Mouse (Mus musculus) C2C12 (cell line): ENCODE results near the gene Ctnna2. TPM values are rescaled to one million over a fixed set of nuclear protein-coding genes. Genes with fewer than 3 reads are reported as not detected.

Experiments used
- H3K27me3 ChIP-seq: one replicate; pipeline ENCODE4 v1.6.1; 2011; ENCODE audit not compliant: control insufficient read depth, insufficient read depth, insufficient read length
- H3K36me3 ChIP-seq: one replicate; pipeline ENCODE4 v1.6.1; 2011; ENCODE audit not compliant: control insufficient read depth, insufficient read depth
- H3K4me3 ChIP-seq: one replicate; pipeline ENCODE4 v1.5.1; 2011; ENCODE audit warnings: mild to moderate bottlenecking, control low read depth; ENCODE audit not compliant: poor library complexity, insufficient read depth, severe bottlenecking
- H3K79me2 ChIP-seq: one replicate; pipeline ENCODE4 v1.6.1; 2011; ENCODE audit not compliant: control insufficient read depth, insufficient read depth
- H3K79me3 ChIP-seq: one replicate; pipeline ENCODE4 v1.6.1; 2011; ENCODE audit warnings: low read depth, control low read depth
- H3ac ChIP-seq: one replicate; pipeline ENCODE3; 2011; ENCODE audit warnings: low read depth; ENCODE audit not compliant: control insufficient read depth, insufficient read length
- CEBPB ChIP-seq: IDR thresholded peaks from one replicate; pipeline ENCODE4 v1.6.1; 2011; ENCODE audit warnings: low read depth, mild to moderate bottlenecking, control low read depth, moderate library complexity
- CTCF ChIP-seq: IDR thresholded peaks from one replicate; pipeline ENCODE4 v1.5.1; 2011; ENCODE audit not compliant: control insufficient read depth, insufficient read depth, insufficient read length
- FOSL1 ChIP-seq: IDR thresholded peaks from one replicate; pipeline ENCODE4 v1.8.0; 2011; ENCODE audit warnings: mild to moderate bottlenecking, low read length; ENCODE audit not compliant: poor library complexity, insufficient read depth, severe bottlenecking
- MAX ChIP-seq: IDR thresholded peaks from one replicate; pipeline ENCODE4 v1.6.1; 2011; ENCODE audit warnings: mild to moderate bottlenecking, control low read depth
- MYOD1 ChIP-seq: IDR thresholded peaks from one replicate; pipeline ENCODE4 v1.6.1; 2011; ENCODE audit warnings: low read depth; ENCODE audit not compliant: control insufficient read depth, insufficient read length
- MYOG ChIP-seq: IDR thresholded peaks from one replicate; pipeline ENCODE4 v1.6.1; 2011; ENCODE audit not compliant: control insufficient read depth, insufficient read length; ENCODE audit errors: extremely low read depth
- USF1 ChIP-seq: IDR thresholded peaks from one replicate; pipeline ENCODE4 v1.6.1; 2011; ENCODE audit warnings: low read depth, mild to moderate bottlenecking, control low read depth, moderate library complexity
- polyA plus RNA-seq: library from polyadenylated mRNA; unstranded; fragments of >200 nt; fragmentation: generic; extraction: Trizol; gene quantifications from one replicate; pipeline ENCODE4 v1.2.1, GENCODE M21; 2012; ENCODE audit warnings: missing spikeins

Gene Ctnna2
- polyA plus RNA-seq, 1 experiment: not detected

DNA sequence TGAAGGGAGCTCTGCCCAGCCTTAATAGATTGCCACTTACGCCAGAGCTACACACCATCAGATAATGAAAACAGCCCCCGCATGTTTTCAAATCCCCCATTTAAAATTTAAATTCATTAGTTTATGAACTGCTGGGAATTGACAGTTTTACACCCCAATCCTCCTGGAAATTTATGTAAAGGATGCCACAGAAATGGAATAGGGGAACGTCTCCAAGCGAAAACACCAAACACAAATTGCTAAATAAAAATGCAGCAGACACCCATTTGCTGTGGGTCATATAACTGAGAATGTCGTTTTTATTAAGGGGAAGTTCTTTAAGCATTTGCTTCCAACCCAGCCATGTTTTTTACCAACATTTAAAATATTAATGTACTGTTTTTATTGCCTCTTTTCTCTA is 538.4 kb downstream of the Ctnna2 start:
- Histone ChIP-seq H3K79me3 (no peaks in the 10 kb centered on the region), H3K4me3 (no peak overlapping the region), H3K27me3 (no peaks in the 10 kb centered on the region), H3ac (no peak overlapping the region), H3K36me3 (no peaks in the 10 kb centered on the region), H3K79me2 (no peaks in the 10 kb centered on the region)
- TF ChIP-seq FOSL1 (no peak), USF1 (no peak), MYOG (no peak)

DNA sequence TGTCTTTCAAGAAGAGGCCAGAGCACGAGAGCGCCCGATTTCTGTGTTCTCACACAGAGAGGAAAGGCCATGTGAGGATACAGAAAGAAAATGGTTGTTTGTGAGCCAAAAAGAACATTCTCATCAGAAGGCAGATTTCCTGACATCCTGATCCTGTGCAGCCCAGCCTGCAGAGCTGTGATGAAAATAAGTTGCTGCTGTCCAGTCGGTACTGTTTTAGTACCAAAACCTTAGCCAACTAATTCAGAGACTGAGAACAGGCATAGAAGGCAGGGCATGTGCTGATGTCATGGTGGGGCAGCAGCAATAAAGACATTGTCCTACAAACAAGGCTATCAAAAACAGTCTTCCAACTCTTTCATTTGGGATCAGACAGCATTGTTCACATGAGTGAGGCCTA is 549.1 kb downstream of the Ctnna2 start:
- no peak overlapping the region for H3ac ChIP-seq
- no peak overlapping the region for H3K4me3 ChIP-seq
- no peaks in the 10 kb centered on the region for H3K27me3 ChIP-seq
- no peaks in the 10 kb centered on the region for H3K36me3 ChIP-seq
- no peaks in the 10 kb centered on the region for H3K79me3 ChIP-seq
- no peaks in the 10 kb centered on the region for H3K79me2 ChIP-seq
- no peak for TF ChIP-seq MAX
- TF ChIP-seq CTCF: no peak
- no peak for TF ChIP-seq CEBPB
- no peak for TF ChIP-seq MYOG
- TF ChIP-seq MYOD1: no peak
- no peak for TF ChIP-seq USF1
- no peak for TF ChIP-seq FOSL1

GRCm38 (mm10) chr6:77425746-77426145 is 553.8 kb downstream of the Ctnna2 start:
- H3K79me3 ChIP-seq: no peaks in the 10 kb centered on the region
- no peaks in the 10 kb centered on the region for H3K79me2 ChIP-seq
- H3K27me3 ChIP-seq: no peaks in the 10 kb centered on the region
- H3ac ChIP-seq: no peak overlapping the region
- TF ChIP-seq MYOD1 (no peak), CTCF (no peak), MYOG (no peak), FOSL1 (no peak), CEBPB (no peak), USF1 (no peak), MAX (no peak)
- no peaks in the 10 kb centered on the region for H3K36me3 ChIP-seq
- no peak overlapping the region for H3K4me3 ChIP-seq

DNA sequence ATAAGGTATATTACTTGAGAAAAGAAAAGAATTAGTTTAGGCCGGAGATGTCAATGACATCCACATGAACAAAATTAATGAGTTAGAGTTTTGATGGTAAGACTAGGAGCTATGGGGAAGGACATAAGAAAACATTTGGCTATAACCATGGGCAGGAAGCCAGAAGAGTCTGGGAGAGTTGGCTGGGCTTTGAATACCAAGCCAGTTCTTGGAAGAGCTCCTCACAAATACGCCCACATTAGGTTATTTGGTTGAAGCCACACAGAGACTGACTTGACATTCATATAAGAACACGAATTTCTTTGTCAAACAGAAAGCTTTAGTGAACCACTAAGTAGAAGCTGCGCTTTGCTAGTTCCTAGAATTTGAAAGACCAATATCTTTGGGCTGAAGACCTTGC is 554.7 kb downstream of the Ctnna2 start:
- no peak overlapping the region for H3K4me3 ChIP-seq
- no peaks in the 10 kb centered on the region for H3K36me3 ChIP-seq
- no peak overlapping the region for H3ac ChIP-seq
- no peak for TF ChIP-seq CTCF
- TF ChIP-seq MAX: no peak
- no peak for TF ChIP-seq MYOG
- TF ChIP-seq MYOD1: no peak
- TF ChIP-seq USF1: no peak
- TF ChIP-seq CEBPB: no peak
- no peak for TF ChIP-seq FOSL1
- H3K79me3 ChIP-seq: no peaks in the 10 kb centered on the region
- no peaks in the 10 kb centered on the region for H3K27me3 ChIP-seq
- no peaks in the 10 kb centered on the region for H3K79me2 ChIP-seq

DNA sequence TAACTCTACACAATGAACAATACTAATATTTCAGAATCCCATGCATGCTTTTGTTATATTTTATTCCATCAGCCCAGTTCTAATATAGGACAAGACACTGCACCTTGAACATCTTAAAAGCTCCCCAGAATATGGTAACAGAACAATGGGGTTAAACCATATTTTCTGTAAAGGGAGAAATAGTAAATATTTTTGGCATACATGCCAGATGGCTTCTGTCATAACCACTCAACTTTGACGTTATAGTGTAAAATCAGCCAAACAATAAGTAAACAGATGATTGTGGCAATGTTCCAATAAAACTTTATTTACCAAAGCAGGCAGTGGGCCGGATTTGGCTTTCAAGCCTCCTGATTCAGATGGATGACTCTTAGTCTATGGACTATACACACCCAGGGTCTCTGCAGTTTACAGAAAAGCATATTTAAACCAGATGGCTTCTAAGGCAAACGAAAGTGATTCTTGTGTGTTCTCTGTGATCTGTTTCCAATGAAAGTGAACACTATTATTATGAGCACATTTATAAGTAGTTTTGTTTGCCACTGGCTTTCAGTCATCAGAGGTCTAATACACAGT is 557.8 kb downstream of the Ctnna2 start:
- no peaks in the 10 kb centered on the region for H3K79me2 ChIP-seq
- TF ChIP-seq CEBPB: no peak
- TF ChIP-seq MAX: no peak
- no peak for TF ChIP-seq CTCF
- no peak for TF ChIP-seq FOSL1
- no peak for TF ChIP-seq MYOD1
- no peak overlapping the region for H3K4me3 ChIP-seq
- no peak overlapping the region for H3ac ChIP-seq
- H3K36me3 ChIP-seq: no peaks in the 10 kb centered on the region
- no peaks in the 10 kb centered on the region for H3K79me3 ChIP-seq
- no peaks in the 10 kb centered on the region for H3K27me3 ChIP-seq

DNA sequence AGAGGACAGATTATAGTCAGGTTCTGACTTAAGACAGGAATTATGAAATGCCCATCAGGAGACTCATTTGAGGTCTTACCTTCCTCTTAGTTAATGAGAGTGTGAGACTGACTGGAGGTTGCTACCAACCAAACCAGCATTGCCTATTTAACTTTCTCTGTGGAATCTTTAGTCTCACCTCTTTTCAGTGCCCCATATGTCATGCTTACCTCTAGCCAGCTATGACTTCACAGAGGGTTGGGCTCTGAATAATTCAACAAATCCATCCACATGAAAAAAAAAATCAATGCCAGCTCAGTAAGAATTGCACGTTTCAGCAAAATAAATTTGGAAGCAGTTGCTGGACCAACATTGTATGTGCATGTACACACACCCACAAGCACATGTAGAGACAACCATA is 562.5 kb downstream of the Ctnna2 start:
- Histone ChIP-seq H3ac (no peak overlapping the region), H3K27me3 (no peaks in the 10 kb centered on the region), H3K79me2 (no peaks in the 10 kb centered on the region), H3K79me3 (no peaks in the 10 kb centered on the region), H3K4me3 (no peak overlapping the region), H3K36me3 (no peaks in the 10 kb centered on the region)
- TF ChIP-seq MYOG (no peak), CTCF (no peak), MAX (no peak), MYOD1 (no peak), USF1 (no peak), CEBPB (no peak), FOSL1 (no peak)
